Mouse (Mus musculus): Measurements from ENCODE around the gene Artn.

Gene Artn

GRCm38 (mm10) chr4:117918762-117919161 is 10.8 kb downstream of the Artn start:
- in situ Hi-C loops (cut with MboI, MseI), result loop anchor here in 1 of 2 experiments (10.0 kb wide), 1 partner anchor 516 kb away; the partner anchor contains the start of gene Cdc20

GRCm38 (mm10) chr4:117918261-117918660 is 11.3 kb downstream of the Artn start:
- in situ Hi-C loops (cut with MboI, MseI), result loop anchor here in 1 of 2 experiments (10.0 kb wide), 1 partner anchor 517 kb away; the partner anchor contains the start of gene Cdc20

GRCm38 (mm10) chr4:117917847-117918246 is 11.7 kb downstream of the Artn start:
- in situ Hi-C loops (cut with MboI, MseI), result loop anchor here in 1 of 2 experiments (10.0 kb wide), 1 partner anchor 517 kb away; the partner anchor contains the start of gene Cdc20

GRCm38 (mm10) chr4:117917402-117917801 is 12.2 kb downstream of the Artn start:
- in situ Hi-C loops (cut with MboI, MseI), result loop anchor here in 1 of 2 experiments (10.0 kb wide), 1 partner anchor 517 kb away; the partner anchor contains the start of gene Cdc20

GRCm38 (mm10) chr4:117916386-117916785 is 13.2 kb downstream of the Artn start:
- in situ Hi-C loops (cut with MboI, MseI), result loop anchor here in 1 of 2 experiments (10.0 kb wide), 1 partner anchor 518 kb away; the partner anchor contains the start of gene Cdc20

- in situ Hi-C loops (cut with MboI, MseI), result loop anchor here in 1 of 2 experiments (10.0 kb wide), 1 partner anchor 519 kb away; the partner anchor contains the start of gene Cdc20
Observed at GRCm38 (mm10) chr4:117915489-117916105, 14.0 kb downstream of the Artn start.

- in situ Hi-C loops (cut with MboI, MseI), result loop anchor here in 1 of 2 experiments (5.0 to 10.0 kb wide), 3 partner anchors 172 to 520 kb away; partner anchors contain the start of gene Cdc20
Observed at GRCm38 (mm10) chr4:117914591-117915442, 14.7 kb downstream of the Artn start, which contains the start of gene Ipo13. TSS of gene Ipo13 (minus strand) at chr4:117914999.

GRCm38 (mm10) chr4:117914031-117914430 is 15.5 kb downstream of the Artn start:
- in situ Hi-C loops (cut with MboI, MseI), result loop anchor here in 1 of 2 experiments (5.0 to 10.0 kb wide), 3 partner anchors 173 to 521 kb away; partner anchors contain the start of gene Cdc20

GRCm38 (mm10) chr4:117913421-117913820 is 16.1 kb downstream of the Artn start:
- in situ Hi-C loops (cut with MboI, MseI), result loop anchor here in 1 of 2 experiments (5.0 to 10.0 kb wide), 3 partner anchors 174 to 521 kb away; partner anchors contain the start of gene Cdc20

- in situ Hi-C loops (cut with MboI, MseI), result loop anchor here in 1 of 2 experiments (5.0 to 10.0 kb wide), 3 partner anchors 175 to 522 kb away; partner anchors contain the start of gene Cdc20
Observed at GRCm38 (mm10) chr4:117912685-117913273, 16.8 kb downstream of the Artn start.

- in situ Hi-C loops (cut with MboI, MseI), result loop anchor here in 1 of 2 experiments (5.0 to 10.0 kb wide), 3 partner anchors 175 to 523 kb away; partner anchors contain the start of gene Cdc20
Observed at GRCm38 (mm10) chr4:117912131-117912561, 17.4 kb downstream of the Artn start.

- in situ Hi-C loops (cut with MboI, MseI), result no loop called here
Observed at GRCm38 (mm10) chr4:117908834-117909453, 20.6 kb downstream of the Artn start.

- in situ Hi-C loops (cut with MboI, MseI), result no loop called here
Observed at GRCm38 (mm10) chr4:117906196-117906595, 23.4 kb downstream of the Artn start.

GRCm38 (mm10) chr4:117904761-117905160 is 24.8 kb downstream of the Artn start:
- in situ Hi-C loops (cut with MboI, MseI), result no loop called here

GRCm38 (mm10) chr4:117904094-117904493 is 25.5 kb downstream of the Artn start:
- in situ Hi-C loops (cut with MboI, MseI), result no loop called here

- in situ Hi-C loops (cut with MboI, MseI), result loop anchor here in 1 of 2 experiments (10.0 kb wide), 2 partner anchors 527 to 1197 kb away; partner anchors contain the start of gene Elovl1
Observed at GRCm38 (mm10) chr4:117898111-117898510, 31.5 kb downstream of the Artn start.

- in situ Hi-C loops (cut with MboI, MseI), result loop anchor here in 1 of 2 experiments (10.0 kb wide), 2 partner anchors 529 to 1199 kb away; partner anchors contain the start of gene Elovl1
Observed at GRCm38 (mm10) chr4:117896031-117896430, 33.5 kb downstream of the Artn start.

GRCm38 (mm10) chr4:117895339-117895738 is 34.2 kb downstream of the Artn start:
- in situ Hi-C loops (cut with MboI, MseI), result loop anchor here in 1 of 2 experiments (10.0 kb wide), 2 partner anchors 529 to 1199 kb away; partner anchors contain the start of gene Elovl1

- in situ Hi-C loops (cut with MboI, MseI), result loop anchor here in 1 of 2 experiments (10.0 kb wide), 2 partner anchors 530 to 1200 kb away; partner anchors contain the start of gene Elovl1
Observed at GRCm38 (mm10) chr4:117894601-117895000, 35.0 kb downstream of the Artn start.

GRCm38 (mm10) chr4:117893376-117893775 is 36.2 kb downstream of the Artn start:
- in situ Hi-C loops (cut with MboI, MseI), result loop anchor here in 1 of 2 experiments (10.0 kb wide), 2 partner anchors 531 to 1201 kb away; partner anchors contain the start of gene Elovl1
